Mouse (Mus musculus) kidney, embryonic 15.5 days (tissue): Measurements from ENCODE around the gene Olfr750. TPM values are rescaled to one million over a fixed set of nuclear protein-coding genes. Genes with fewer than 3 reads are reported as not detected.

Source experiments
- polyA plus RNA-seq: library from polyadenylated mRNA; unstranded; fragments of >200 nt; fragmentation: Nextera tagmentation; extraction: Ambion mirVana; gene quantifications from 2 replicates; pipeline ENCODE4 v1.2.1, GENCODE M21; 2015

The Olfr750 gene
- polyA plus RNA-seq, 1 experiment from 2014 or later = not detected

Other genes starting within 250 kb of the Olfr750 start
- 6.2 and 8.5 TPM in 2 replicates for gene Tep1, start 203.9 kb downstream of the Olfr750 start, polyA plus RNA-seq
- gene Klhl33, start 176.9 kb downstream of the Olfr750 start, polyA plus RNA-seq = 0.19 TPM in 2 replicates
- 166 and 173 TPM in 2 replicates for gene Osgep, start 149.5 kb downstream of the Olfr750 start, polyA plus RNA-seq
- 301 and 306 TPM in 2 replicates for gene Apex1, start 149.5 kb downstream of the Olfr750 start, polyA plus RNA-seq
- gene Pip4p1, start 143.6 kb downstream of the Olfr750 start, polyA plus RNA-seq = 49.5 and 53.9 TPM in 2 replicates
- gene Pnp, start 143.4 kb downstream of the Olfr750 start, polyA plus RNA-seq = 74.3 and 78.6 TPM in 2 replicates
- not detected in 2 replicates for gene Gm49342, start 129.9 kb downstream of the Olfr750 start, polyA plus RNA-seq
- 0.62 and 1.0 TPM in 2 replicates for gene Pnp2, start 118.4 kb downstream of the Olfr750 start, polyA plus RNA-seq
- gene Rnase10, start 66.7 kb downstream of the Olfr750 start, polyA plus RNA-seq = not detected in 2 replicates
- gene Rnase9, start 32.6 kb downstream of the Olfr750 start, polyA plus RNA-seq = 0.17 TPM in 1 of 2 replicates, not detected in the other
- gene Rnase11, start 24.3 kb downstream of the Olfr750 start, polyA plus RNA-seq = 0.38 TPM in 1 of 2 replicates, not detected in the other
- 10.2 and 11.1 TPM in 2 replicates for gene Rnase12, start 16.8 kb downstream of the Olfr750 start, polyA plus RNA-seq
- gene Rnase4, start 16.6 kb upstream of the Olfr750 start, polyA plus RNA-seq = 37.8 and 40.5 TPM in 2 replicates
- 8.4 and 9.8 TPM in 2 replicates for gene Ang, start 16.7 kb upstream of the Olfr750 start, polyA plus RNA-seq
- gene Eddm3b, start 40.0 kb upstream of the Olfr750 start, polyA plus RNA-seq = 2.0 and 2.1 TPM in 2 replicates
- 0.52 and 1.3 TPM in 2 replicates for gene Rnase6, start 49.5 kb upstream of the Olfr750 start, polyA plus RNA-seq
- 0.17 and 1.00 TPM in 2 replicates for gene Rnase1, start 72.3 kb upstream of the Olfr750 start, polyA plus RNA-seq
- gene Rnase2b, start 87.8 kb upstream of the Olfr750 start, polyA plus RNA-seq = not detected in 2 replicates
- gene Ang2, start 124.7 kb upstream of the Olfr750 start, polyA plus RNA-seq = not detected in 2 replicates
- not detected in 2 replicates for gene Ear14, start 129.0 kb upstream of the Olfr750 start, polyA plus RNA-seq
- gene Rnase2a, start 181.7 kb upstream of the Olfr750 start, polyA plus RNA-seq = not detected in 2 replicates